Mouse (Mus musculus) liver, embryonic 12.5 days (tissue): Measurements from ENCODE around the gene Zfp580. TPM values are rescaled to one million over a fixed set of nuclear protein-coding genes. Genes with fewer than 3 reads are reported as not detected.
"Not testable (repeated sequence)": the region's sequence is repeated elsewhere in the genome, so short reads cannot be mapped to it uniquely, and the experiment has no call there.

Experiments used
- ATAC-seq: fragments of 200-750 bp; cut with Nextera tagmentation; 2 replicates; pipeline ENCODE4 v1.8.0; 2017; ENCODE audit warnings: moderate number of reproducible peaks, mild to moderate bottlenecking, moderate library complexity
- H3K27ac ChIP-seq: fragments of 300-500 bp; sonication (generic); 2 replicates; pipeline ENCODE4 v1.5.1; 2016; ENCODE audit warnings: mild to moderate bottlenecking
- H3K27me3 ChIP-seq: fragments of 300-500 bp; sonication (generic); replicated peaks from 2 replicates; pipeline ENCODE4 v1.6.1; 2016; ENCODE audit warnings: mild to moderate bottlenecking, moderate library complexity
- H3K36me3 ChIP-seq: fragments of 300-500 bp; sonication (generic); 2 replicates; pipeline ENCODE4 v1.6.1; 2016; ENCODE audit warnings: mild to moderate bottlenecking, moderate library complexity
- H3K4me1 ChIP-seq: fragments of 300-500 bp; sonication (generic); 2 replicates; pipeline ENCODE4 v1.6.1; 2016
- H3K4me2 ChIP-seq: fragments of 300-500 bp; sonication (generic); 2 replicates; pipeline ENCODE4 v1.6.1; 2016; ENCODE audit warnings: mild to moderate bottlenecking, moderate library complexity
- H3K4me3 ChIP-seq: fragments of 300-500 bp; sonication (generic); 2 replicates; pipeline ENCODE4 v1.5.1; 2016; ENCODE audit warnings: mild to moderate bottlenecking, moderate library complexity
- H3K9ac ChIP-seq: fragments of 300-500 bp; sonication (generic); 2 replicates; pipeline ENCODE4 v1.6.1; 2016; ENCODE audit warnings: mild to moderate bottlenecking, moderate library complexity
- H3K9me3 ChIP-seq: fragments of 300-500 bp; sonication (generic); replicated peaks from 2 replicates; pipeline ENCODE4 v1.6.1; 2016; ENCODE audit warnings: mild to moderate bottlenecking, moderate library complexity
- WGBS: fragments of 180-500 bp; shearing (Covaris S2); methylation state at CpG from one replicate; pipeline ENCODE4 v1.1.7; 2016; ENCODE audit not compliant: insufficient replicate concordance; 5-methylcytosine and 5-hydroxymethylcytosine counted together
- polyA plus RNA-seq: library from polyadenylated mRNA; unstranded; fragments of >200 nt; fragmentation: Nextera tagmentation; extraction: Ambion mirVana; gene quantifications from 2 replicates; pipeline ENCODE4 v1.2.1, GENCODE M21; 2016

Zfp580 gene
- polyA plus RNA-seq, 1 experiment from 2014 or later = 5.2 TPM

GRCm38 (mm10) chr7:5019576-5019975 is 31.8 kb upstream of the Zfp580 start:
- peak overlapping the region; percentile 88 for H3K4me3 ChIP-seq
- peak overlapping the region; percentile 95 for H3K9ac ChIP-seq
- WGBS = 27% methylated on average over 8 of the region's 8 CpGs
- H3K27me3 ChIP-seq, H3K9me3 ChIP-seq, ATAC-seq: not testable (repeated sequence)
- peaks cover 53% of the 10 kb centered on the region for H3K36me3 ChIP-seq
- peaks cover 44% of the 10 kb centered on the region for H3K4me1 ChIP-seq
- H3K27ac ChIP-seq = peak overlapping the region; percentile 97
- H3K4me2 ChIP-seq = peak overlapping the region; percentile 76

DNA sequence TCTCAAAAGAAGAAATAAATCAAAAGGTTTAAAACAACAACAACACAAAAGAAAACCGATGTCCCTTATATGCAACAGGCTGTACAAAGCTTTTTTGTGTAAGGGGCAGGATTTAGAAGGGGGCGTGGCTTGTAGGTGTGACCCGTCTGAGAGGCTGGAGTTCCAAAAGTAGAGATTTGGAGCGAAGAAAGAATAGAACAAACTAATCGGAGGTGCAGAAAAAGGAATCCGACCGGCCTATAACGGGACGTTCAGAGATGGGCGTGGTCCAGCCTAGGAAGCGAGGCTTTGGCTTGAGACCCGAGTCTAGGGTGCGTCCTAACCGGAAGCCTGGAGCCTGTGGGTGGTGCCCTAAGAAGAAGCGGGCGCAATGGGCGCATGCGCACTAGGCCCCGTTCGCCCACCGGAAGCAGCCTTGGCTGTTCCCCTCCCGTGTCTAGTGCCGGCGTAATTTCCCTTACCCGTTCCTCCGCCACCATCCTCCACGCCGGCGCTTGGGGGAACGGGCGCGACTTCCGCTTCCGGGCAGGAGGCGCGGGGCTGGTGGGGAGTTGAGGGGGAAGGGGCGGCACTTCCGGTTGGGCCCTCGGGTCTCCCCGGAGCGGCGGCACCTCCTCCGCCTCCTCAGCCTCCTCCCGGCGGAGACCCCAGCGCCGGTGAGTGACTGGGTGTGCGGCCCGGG is 31.2 kb upstream of the Zfp580 start, which contains the start of the genes Zfp865 and Ccdc106:
TSS of gene Zfp865 (plus strand) at position 377 of the 682 bp plus-strand sequence.
TSS of gene Ccdc106 (plus strand) at position 554 of the 682 bp plus-strand sequence.
- H3K4me2 ChIP-seq = peak within 1 kb of the TSS; percentile 76
- peak; percentile 87 for ATAC-seq
- peak within 1 kb of the TSS; percentile 97 for H3K27ac ChIP-seq
- 0 out of 2 replicates have a peak, but pooled peaks cover 5% of the 10 kb centered on the region for H3K9me3 ChIP-seq
- H3K9ac ChIP-seq = peak within 1 kb of the TSS; percentile 95
- H3K4me3 ChIP-seq = peak within 1 kb of the TSS; percentile 88
- H3K4me1 ChIP-seq = peaks cover 44% of the 10 kb centered on the region
- peaks cover 59% of the 10 kb centered on the region for H3K36me3 ChIP-seq
- under 1% methylated on average over 44 of the region's 49 CpGs for WGBS
- H3K27me3 ChIP-seq = no peaks in the 10 kb centered on the region

DNA sequence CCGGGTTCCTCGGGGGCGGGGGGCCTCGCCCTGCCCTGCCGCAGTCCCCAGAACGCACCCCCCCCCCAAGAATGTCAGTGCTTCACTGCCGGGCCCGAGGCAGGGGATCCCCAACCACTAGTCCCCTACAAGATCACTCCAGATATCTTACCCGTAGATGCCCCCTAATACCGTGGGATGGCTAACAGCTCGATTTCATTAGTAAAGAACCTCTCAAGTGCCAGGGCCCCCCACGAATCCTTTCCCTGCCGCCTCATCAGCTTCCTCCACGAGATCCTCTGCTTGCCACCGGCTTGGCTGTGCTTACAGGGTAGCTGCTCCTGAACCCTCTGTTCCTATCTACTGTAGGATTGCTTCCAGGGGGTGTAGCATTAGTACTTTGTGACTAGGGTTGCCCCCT is 30.7 kb upstream of the Zfp580 start:
- peak; percentile 1; the same call in 1 of the 2 replicates for ATAC-seq
- peak overlapping the region; percentile 76 for H3K4me2 ChIP-seq
- H3K36me3 ChIP-seq = peaks cover 64% of the 10 kb centered on the region
- H3K9me3 ChIP-seq = 0 out of 2 replicates have a peak, but pooled peaks cover 5% of the 10 kb centered on the region
- 0% methylated on average over 10 of the region's 15 CpGs for WGBS
- peak overlapping the region; percentile 97 for H3K27ac ChIP-seq
- peak overlapping the region; percentile 88 for H3K4me3 ChIP-seq
- peaks cover 44% of the 10 kb centered on the region for H3K4me1 ChIP-seq
- peak overlapping the region; percentile 95 for H3K9ac ChIP-seq
- no peaks in the 10 kb centered on the region for H3K27me3 ChIP-seq

- H3K4me1 ChIP-seq = peaks cover 39% of the 10 kb centered on the region
- no peaks in the 10 kb centered on the region for H3K27me3 ChIP-seq
- H3K4me3 ChIP-seq = peak overlapping the region; percentile 88
- H3K27ac ChIP-seq = peak overlapping the region; percentile 97
- H3K9me3 ChIP-seq = 0 out of 2 replicates have a peak, but pooled peaks cover 5% of the 10 kb centered on the region
- peak overlapping the region; percentile 76 for H3K4me2 ChIP-seq
- peaks cover 69% of the 10 kb centered on the region for H3K36me3 ChIP-seq
- peak overlapping the region; percentile 95 for H3K9ac ChIP-seq
- 42% methylated on average over 5 of the region's 5 CpGs for WGBS
- no peak for ATAC-seq
Observed at GRCm38 (mm10) chr7:5021197-5021596, 30.1 kb upstream of the Zfp580 start.

- H3K27ac ChIP-seq = no peak overlapping the region
- H3K9ac ChIP-seq = no peak overlapping the region
- WGBS = 93% methylated on average over 22 of the region's 22 CpGs
- H3K9me3 ChIP-seq = peaks cover 38% of the 10 kb centered on the region
- no peak overlapping the region for H3K4me2 ChIP-seq
- H3K27me3 ChIP-seq = no peaks in the 10 kb centered on the region
- peaks cover 93% of the 10 kb centered on the region for H3K36me3 ChIP-seq
- H3K4me3 ChIP-seq = no peak overlapping the region
- no peak for ATAC-seq
- H3K4me1 ChIP-seq = no peaks in the 10 kb centered on the region
Observed at GRCm38 (mm10) chr7:5029543-5029942, 21.8 kb upstream of the Zfp580 start.

DNA sequence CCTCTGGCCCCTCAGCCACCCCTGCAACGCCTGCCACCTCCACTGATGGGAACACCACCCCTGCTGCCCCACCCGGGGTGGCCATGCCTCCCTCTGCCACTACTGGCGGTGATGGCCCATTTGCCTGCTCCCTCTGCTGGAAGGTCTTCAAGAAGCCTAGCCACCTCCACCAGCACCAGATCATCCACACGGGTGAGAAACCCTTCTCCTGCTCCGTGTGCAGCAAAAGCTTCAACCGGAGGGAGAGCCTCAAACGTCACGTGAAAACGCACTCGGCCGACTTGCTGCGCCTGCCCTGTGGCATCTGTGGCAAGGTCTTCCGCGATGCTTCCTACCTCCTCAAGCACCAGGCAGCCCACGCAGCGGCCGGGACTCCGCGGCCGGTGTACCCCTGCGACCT is 21.4 kb upstream of the Zfp580 start:
- H3K4me1 ChIP-seq = no peaks in the 10 kb centered on the region
- ATAC-seq = no peak
- no peak overlapping the region for H3K4me2 ChIP-seq
- no peak overlapping the region for H3K9ac ChIP-seq
- no peak overlapping the region for H3K27ac ChIP-seq
- 85% methylated on average over 21 of the region's 21 CpGs for WGBS
- 0 out of 2 replicates have a peak overlapping the region, but pooled peaks have one; percentile 5 for H3K4me3 ChIP-seq
- peaks cover 38% of the 10 kb centered on the region for H3K9me3 ChIP-seq
- H3K36me3 ChIP-seq = peaks cover 93% of the 10 kb centered on the region
- no peaks in the 10 kb centered on the region for H3K27me3 ChIP-seq

- H3K27ac ChIP-seq = no peak overlapping the region
- 92% methylated on average over 63 of the region's 63 CpGs for WGBS
- H3K9ac ChIP-seq = no peak overlapping the region
- H3K4me2 ChIP-seq = no peak overlapping the region
- no peaks in the 10 kb centered on the region for H3K27me3 ChIP-seq
- no peaks in the 10 kb centered on the region for H3K4me1 ChIP-seq
- peak overlapping the region; percentile 7; the same call in 1 of the 2 replicates for H3K4me3 ChIP-seq
- peaks cover 38% of the 10 kb centered on the region for H3K9me3 ChIP-seq
- ATAC-seq = no peak
- peaks cover 93% of the 10 kb centered on the region for H3K36me3 ChIP-seq
Observed at GRCm38 (mm10) chr7:5030554-5031275, 20.6 kb upstream of the Zfp580 start.

DNA sequence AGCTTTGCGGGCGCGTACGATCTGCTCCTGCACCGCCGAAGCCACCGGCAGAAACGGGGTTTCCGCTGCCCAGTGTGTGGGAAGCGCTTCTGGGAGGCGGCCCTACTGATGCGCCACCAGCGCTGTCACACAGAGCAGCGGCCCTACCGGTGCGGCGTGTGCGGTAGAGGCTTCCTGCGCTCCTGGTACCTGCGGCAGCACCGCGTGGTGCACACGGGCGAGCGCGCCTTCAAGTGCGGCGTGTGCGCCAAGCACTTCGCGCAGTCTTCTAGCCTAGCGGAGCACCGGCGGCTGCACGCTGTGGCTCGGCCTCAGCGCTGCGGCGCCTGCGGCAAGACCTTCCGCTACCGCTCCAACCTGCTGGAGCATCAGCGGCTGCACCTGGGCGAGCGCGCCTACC is 19.8 kb upstream of the Zfp580 start:
- Histone ChIP-seq H3K27ac (no peak overlapping the region), H3K27me3 (no peaks in the 10 kb centered on the region), H3K4me2 (no peak overlapping the region), H3K4me1 (no peaks in the 10 kb centered on the region), H3K36me3 (peaks cover 94% of the 10 kb centered on the region), H3K9ac (no peak overlapping the region), H3K4me3 (no peak overlapping the region), H3K9me3 (peaks cover 38% of the 10 kb centered on the region)
- no peak for ATAC-seq
- WGBS = 90% methylated on average over 46 of the region's 46 CpGs

DNA sequence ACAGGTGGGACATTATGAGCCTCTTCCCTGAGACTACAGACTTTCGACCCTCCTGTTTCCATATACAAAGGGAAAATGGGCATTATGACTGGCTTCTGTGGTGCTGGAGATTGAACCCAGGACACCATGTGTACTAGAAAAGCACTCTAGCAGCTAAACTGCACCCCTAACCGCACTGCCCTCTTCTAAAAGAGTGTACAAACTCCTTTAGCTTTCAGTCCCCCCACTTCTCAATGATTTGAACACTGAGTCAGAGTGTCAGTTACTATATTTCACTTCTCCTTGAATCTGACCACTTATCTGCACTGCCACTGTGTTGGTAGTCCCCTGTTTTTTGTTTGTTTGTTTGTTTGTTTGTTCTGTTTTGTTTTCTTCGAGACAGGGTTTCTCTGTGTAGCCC is 17.5 kb upstream of the Zfp580 start, which contains the start of gene 4632433K11Rik:
TSS of gene 4632433K11Rik (plus strand) at position 301 of the 400 bp plus-strand sequence.
- WGBS = 65% methylated on average over 3 of the region's 3 CpGs

GRCm38 (mm10) chr7:5035628-5036027 is 15.7 kb upstream of the Zfp580 start:
- no peaks in the 10 kb centered on the region for H3K27me3 ChIP-seq
- no peak overlapping the region for H3K4me2 ChIP-seq
- H3K9me3 ChIP-seq = peaks cover 17% of the 10 kb centered on the region
- H3K36me3 ChIP-seq = peaks cover 56% of the 10 kb centered on the region
- WGBS = 89% methylated on average over 17 of the region's 17 CpGs
- H3K27ac ChIP-seq = no peak overlapping the region
- H3K4me1 ChIP-seq = peaks cover 28% of the 10 kb centered on the region
- no peak overlapping the region for H3K4me3 ChIP-seq
- no peak overlapping the region for H3K9ac ChIP-seq
- no peak for ATAC-seq

More for the DNA sequence above, 17.5 kb upstream of the Zfp580 start, which contains the start of gene 4632433K11Rik:
- Histone ChIP-seq H3K27me3 (no peaks in the 10 kb centered on the region), H3K9ac (no peak within 1 kb of the TSS), H3K4me1 (peaks cover 16% of the 10 kb centered on the region), H3K4me3 (no peak within 1 kb of the TSS), H3K9me3 (peaks cover 35% of the 10 kb centered on the region), H3K27ac (no peak within 1 kb of the TSS), H3K36me3 (peaks cover 72% of the 10 kb centered on the region), H3K4me2 (no peak within 1 kb of the TSS)
- no peak for ATAC-seq

DNA sequence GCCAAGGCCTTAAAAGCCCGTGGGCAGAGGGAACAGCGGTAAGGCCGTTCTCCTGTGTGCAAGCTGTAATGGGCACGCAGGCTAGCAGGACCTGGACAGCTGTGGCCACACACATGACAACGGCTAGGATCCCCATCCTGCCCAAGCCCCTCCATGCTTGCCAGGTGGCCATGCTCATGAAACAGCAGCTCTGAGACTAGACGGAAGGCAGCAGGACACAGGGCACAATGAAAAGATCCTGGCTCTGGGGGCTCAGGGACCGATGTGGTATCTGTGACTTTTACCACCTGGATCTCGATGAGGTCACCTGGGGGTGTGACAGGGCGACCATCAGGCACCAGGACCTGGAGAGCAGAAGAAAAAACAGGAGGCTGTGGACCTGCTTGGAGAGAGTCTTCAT is 15.2 kb upstream of the Zfp580 start:
- Histone ChIP-seq H3K9me3 (peaks cover 12% of the 10 kb centered on the region), H3K36me3 (peaks cover 52% of the 10 kb centered on the region), H3K27ac (no peak overlapping the region), H3K27me3 (no peaks in the 10 kb centered on the region), H3K9ac (no peak overlapping the region), H3K4me2 (no peak overlapping the region), H3K4me3 (no peak overlapping the region), H3K4me1 (peaks cover 28% of the 10 kb centered on the region)
- 87% methylated on average over 9 of the region's 9 CpGs for WGBS
- ATAC-seq = no peak

- Histone ChIP-seq H3K36me3 (peaks cover 43% of the 10 kb centered on the region), H3K4me2 (peak overlapping the region; percentile 72; the same call in 1 of the 2 replicates), H3K9me3 (peaks cover 3% of the 10 kb centered on the region), H3K9ac (no peak overlapping the region), H3K27ac (no peak overlapping the region), H3K4me3 (no peak overlapping the region), H3K27me3 (no peaks in the 10 kb centered on the region), H3K4me1 (peaks cover 28% of the 10 kb centered on the region)
- no peak for ATAC-seq
- WGBS = 86% methylated on average over 7 of the region's 7 CpGs
Observed at GRCm38 (mm10) chr7:5037026-5037425, 14.3 kb upstream of the Zfp580 start.
